Mouse (Mus musculus): Measurements from ENCODE around the gene Snrpc. TPM values are rescaled to one million over a fixed set of nuclear protein-coding genes. Genes with fewer than 3 reads are reported as not detected.

The Snrpc gene
- total and polyA plus RNA-seq, 2 experiments = 24.4 to 42.2 TPM

- Histone ChIP-seq H3K36me3 (ENCODE audit: control insufficient read depth, insufficient read depth, low read length) (no peaks in the 10 kb centered on the region; the same call in 1 of the 2 replicates), H3K9ac (ENCODE audit: low read depth, low read length) (no peak overlapping the region), H3K79me2 (ENCODE audit: control insufficient read depth, insufficient read depth, low read length) (peaks cover 63% of the 10 kb centered on the region), H3K4me1 (ENCODE audit: control insufficient read depth, insufficient read depth, low read length) (peaks cover 48% of the 10 kb centered on the region), H3K27ac (replicated peaks; ENCODE audit: insufficient read depth, low read depth, low read length) (peak overlapping the region; percentile 74), H3K4me3 (ENCODE audit: insufficient read depth, low read depth, low read length) (no peak overlapping the region), H3K27me3 (ENCODE audit: control insufficient read depth, insufficient read depth, low read length) (no peaks in the 10 kb centered on the region)
- DNase-seq (ENCODE audit: extremely low read depth, low read depth, low spot score) = peak; percentile 81
- 36% methylated on average over 3 of the region's 3 CpGs for WGBS
- no peak for TF ChIP-seq CTCF (IDR thresholded peaks at IDR 0.05; ENCODE audit: low read depth, low read length)
- no peak for TF ChIP-seq POLR2A (IDR thresholded peaks at IDR 0.05; ENCODE audit: extremely low read depth, insufficient read depth, low read length)
These were observed 26.0 kb upstream of the Snrpc start for GRCm38 (mm10) chr17:27811980-27812379.

GRCm38 (mm10) chr17:27814606-27815005, 23.3 kb upstream of the Snrpc start:
- TF ChIP-seq CTCF (IDR thresholded peaks at IDR 0.05; ENCODE audit: low read depth, low read length) = no peak
- Histone ChIP-seq H3K4me3 (ENCODE audit: insufficient read depth, low read depth, low read length) (no peak overlapping the region), H3K27me3 (ENCODE audit: control insufficient read depth, insufficient read depth, low read length) (no peaks in the 10 kb centered on the region), H3K27ac (replicated peaks; ENCODE audit: insufficient read depth, low read depth, low read length) (no peak overlapping the region), H3K4me1 (ENCODE audit: control insufficient read depth, insufficient read depth, low read length) (peaks cover 50% of the 10 kb centered on the region), H3K9ac (ENCODE audit: low read depth, low read length) (no peak overlapping the region), H3K36me3 (ENCODE audit: control insufficient read depth, insufficient read depth, low read length) (no peaks in the 10 kb centered on the region; the same call in 1 of the 2 replicates), H3K79me2 (ENCODE audit: control insufficient read depth, insufficient read depth, low read length) (peaks cover 67% of the 10 kb centered on the region)
- no peak for DNase-seq (ENCODE audit: extremely low read depth, low read depth, low spot score)

- H3K4me1 ChIP-seq (ENCODE audit: control insufficient read depth, insufficient read depth, low read length) = peaks cover 29% of the 10 kb centered on the region
- H3K27me3 ChIP-seq (ENCODE audit: control insufficient read depth, insufficient read depth, low read length) = no peaks in the 10 kb centered on the region
- peak overlapping the region; percentile 91 for H3K9ac ChIP-seq (ENCODE audit: low read depth, low read length)
- H3K27ac ChIP-seq (replicated peaks; ENCODE audit: insufficient read depth, low read depth, low read length) = peak overlapping the region; percentile 97
- TF ChIP-seq CTCF (IDR thresholded peaks at IDR 0.05; ENCODE audit: low read depth, low read length) = no peak
- no peak for TF ChIP-seq POLR2A (IDR thresholded peaks at IDR 0.05; ENCODE audit: extremely low read depth, insufficient read depth, low read length)
- peaks cover 41% of the 10 kb centered on the region; the same call in 1 of the 2 replicates for H3K79me2 ChIP-seq (ENCODE audit: control insufficient read depth, insufficient read depth, low read length)
- DNase-seq (ENCODE audit: extremely low read depth, low read depth, low spot score) = peak; percentile 92
- H3K36me3 ChIP-seq (ENCODE audit: control insufficient read depth, insufficient read depth, low read length) = no peaks in the 10 kb centered on the region
- H3K4me3 ChIP-seq (ENCODE audit: insufficient read depth, low read depth, low read length) = peak overlapping the region; percentile 91
- 3% methylated on average over 7 of the region's 7 CpGs for WGBS
These were observed 18.9 kb upstream of the Snrpc start for GRCm38 (mm10) chr17:27819011-27819410.

- H3K79me2 ChIP-seq (ENCODE audit: control insufficient read depth, insufficient read depth, low read length) = peaks cover 38% of the 10 kb centered on the region; the same call in 1 of the 2 replicates
- no peak for DNase-seq (ENCODE audit: extremely low read depth, low read depth, low spot score)
- H3K9ac ChIP-seq (ENCODE audit: low read depth, low read length) = peak overlapping the region; percentile 91
- peaks cover 26% of the 10 kb centered on the region for H3K4me1 ChIP-seq (ENCODE audit: control insufficient read depth, insufficient read depth, low read length)
- TF ChIP-seq CTCF (IDR thresholded peaks at IDR 0.05; ENCODE audit: low read depth, low read length) (no peak), POLR2A (IDR thresholded peaks at IDR 0.05; ENCODE audit: extremely low read depth, insufficient read depth, low read length) (no peak)
- peak overlapping the region; percentile 91 for H3K4me3 ChIP-seq (ENCODE audit: insufficient read depth, low read depth, low read length)
- no peaks in the 10 kb centered on the region for H3K36me3 ChIP-seq (ENCODE audit: control insufficient read depth, insufficient read depth, low read length)
- H3K27me3 ChIP-seq (ENCODE audit: control insufficient read depth, insufficient read depth, low read length) = no peaks in the 10 kb centered on the region
- peak overlapping the region; percentile 97 for H3K27ac ChIP-seq (replicated peaks; ENCODE audit: insufficient read depth, low read depth, low read length)
- WGBS = under 1% methylated on average over 20 of the region's 20 CpGs
These were observed 18.4 kb upstream of the Snrpc start for GRCm38 (mm10) chr17:27819521-27819970.

- Histone ChIP-seq H3K4me3 (ENCODE audit: insufficient read depth, low read depth, low read length) (peak overlapping the region; percentile 91), H3K27ac (replicated peaks; ENCODE audit: insufficient read depth, low read depth, low read length) (peak overlapping the region; percentile 97), H3K4me1 (ENCODE audit: control insufficient read depth, insufficient read depth, low read length) (peaks cover 26% of the 10 kb centered on the region), H3K9ac (ENCODE audit: low read depth, low read length) (peak overlapping the region; percentile 91), H3K79me2 (ENCODE audit: control insufficient read depth, insufficient read depth, low read length) (peaks cover 37% of the 10 kb centered on the region; the same call in 1 of the 2 replicates), H3K27me3 (ENCODE audit: control insufficient read depth, insufficient read depth, low read length) (no peaks in the 10 kb centered on the region), H3K36me3 (ENCODE audit: control insufficient read depth, insufficient read depth, low read length) (no peaks in the 10 kb centered on the region)
- WGBS = under 1% methylated on average over 59 of the region's 62 CpGs
- TF ChIP-seq POLR2A (IDR thresholded peaks at IDR 0.05; ENCODE audit: extremely low read depth, insufficient read depth, low read length) (peak; percentile 52; the same call in 1 of the 2 replicates), CTCF (IDR thresholded peaks at IDR 0.05; ENCODE audit: low read depth, low read length) (no peak)
- DNase-seq (ENCODE audit: extremely low read depth, low read depth, low spot score) = no peak
These were observed 17.9 kb upstream of the Snrpc start for GRCm38 (mm10) chr17:27819971-27820567.
